Mouse (Mus musculus) embryonic stem cell, embryonic (primary cell): ENCODE data around the gene Ntpcr.

Experiments
- CTCF ChIA-PET, 4 experiments: fragments of 300-600 bp in 2 of 4; fragments of 350-600 bp in 2 of 4; sonication (Branson Sonifier 250); formaldehyde crosslinking; loops; one replicate each; lab custom pipeline; 2022; ENCODE audit warnings: inconsistent platforms in 2 of 4; lab: Charles Lee
- POLR2A ChIA-PET, 4 experiments: fragments of 300-600 bp in 2 of 4; fragments of 350-600 bp in 2 of 4; sonication (Branson Sonifier 250); formaldehyde crosslinking; loops; one replicate each; lab custom pipeline; 2022; ENCODE audit warnings: antibody characterized with exemption in 4 of 4, inconsistent platforms in 1 of 4; lab: Charles Lee

The Ntpcr gene

GRCm38 (mm10) chr8:125711514-125711913, 18.2 kb upstream of the Ntpcr start:
- CTCF ChIA-PET: interaction anchor here in 1 of 4 experiments (1.1 kb wide), 1 partner anchor 8 kb away, joined by 3 read pairs; no protein-coding TSS in a partner anchor
- POLR2A ChIA-PET: interaction anchor here in 1 of 4 experiments (1.3 kb wide), 1 partner anchor 18 kb away, joined by 3 read pairs; no protein-coding TSS in a partner anchor

- POLR2A ChIA-PET: interaction anchor here in 2 of 4 experiments (0.9 to 1.4 kb wide), 2 partner anchors 12 kb away, joined by 3 read pairs; no protein-coding TSS in a partner anchor
- CTCF ChIA-PET: interaction anchor here in 1 of 4 experiments (0.7 to 1.2 kb wide), 3 partner anchors 12 to 378 kb away, joined by 3 read pairs; partner anchors contain the start of gene Map10
Observed at GRCm38 (mm10) chr8:125716211-125716610, 13.6 kb upstream of the Ntpcr start.

GRCm38 (mm10) chr8:125716613-125717012, 13.2 kb upstream of the Ntpcr start:
- POLR2A ChIA-PET: interaction anchor here in 2 of 4 experiments (0.9 to 1.4 kb wide), 3 partner anchors 11 to 16 kb away, joined by 3 read pairs; no protein-coding TSS in a partner anchor
- CTCF ChIA-PET: interaction anchor here in 2 of 4 experiments (0.5 to 1.2 kb wide), 5 partner anchors 12 to 887 kb away, joined by 3 read pairs; partner anchors contain the start of genes Map10 (in 1 of the 2) and Sipa1l2 (in 1 of the 2)

GRCm38 (mm10) chr8:125718914-125719313, 10.8 kb upstream of the Ntpcr start:
- CTCF ChIA-PET: interaction anchor here (0.6 to 3.8 kb wide), 25 partner anchors 10 to 1578 kb away, joined by 3 to 25 read pairs (median 4); partner anchors contain the start of gene Map10 (in 1 of the 4)
- POLR2A ChIA-PET: interaction anchor here in 3 of 4 experiments (0.7 to 2.2 kb wide), 8 partner anchors 9 to 145 kb away, joined by 3 to 7 read pairs (median 4); partner anchors contain the start of gene Map10 (in 1 of the 3)

GRCm38 (mm10) chr8:125722675-125723074, 7.1 kb upstream of the Ntpcr start:
- CTCF ChIA-PET: interaction anchor here in 2 of 4 experiments (0.6 to 1.6 kb wide), 2 partner anchors 36 to 148 kb away, joined by 5 read pairs; no protein-coding TSS in a partner anchor
- POLR2A ChIA-PET: interaction anchor here in 1 of 4 experiments (0.6 to 2.8 kb wide), 7 partner anchors 16 to 154 kb away, joined by 3 to 10 read pairs (median 3); partner anchors contain the start of genes Map10 and Sipa1l2

- CTCF ChIA-PET: interaction anchor here (0.5 to 1.6 kb wide), 7 partner anchors 36 to 1488 kb away, joined by 3 to 9 read pairs (median 3); no protein-coding TSS in a partner anchor
- POLR2A ChIA-PET: interaction anchor here in 3 of 4 experiments (0.6 to 2.8 kb wide), 21 partner anchors 8 to 1451 kb away, joined by 3 to 10 read pairs (median 4); partner anchors contain the start of genes Map10 (in 1 of the 3) and Sipa1l2 (in 1 of the 3)
Observed at GRCm38 (mm10) chr8:125723437-125723836, 6.3 kb upstream of the Ntpcr start.

- POLR2A ChIA-PET: interaction anchor here in 2 of 4 experiments (0.5 to 0.9 kb wide), 2 partner anchors 17 to 207 kb away, joined by 3 to 5 read pairs; no protein-coding TSS in a partner anchor
- CTCF ChIA-PET: interaction anchor here in 2 of 4 experiments (0.6 to 0.7 kb wide), 2 partner anchors 22 to 141 kb away, joined by 3 to 12 read pairs; no protein-coding TSS in a partner anchor
Observed at GRCm38 (mm10) chr8:125725037-125725820, 4.5 kb upstream of the Ntpcr start.

GRCm38 (mm10) chr8:125726143-125726542, 3.6 kb upstream of the Ntpcr start:
- CTCF ChIA-PET: no interaction called here
- POLR2A ChIA-PET: interaction anchor here in 2 of 4 experiments (0.5 to 2.2 kb wide), 4 partner anchors 9 to 208 kb away, joined by 4 to 12 read pairs (median 4); no protein-coding TSS in a partner anchor

- POLR2A ChIA-PET: interaction anchor here in 3 of 4 experiments (0.6 to 2.2 kb wide), 5 partner anchors 8 to 157 kb away, joined by 4 to 12 read pairs (median 4); no protein-coding TSS in a partner anchor
- CTCF ChIA-PET: no interaction called here
Observed at GRCm38 (mm10) chr8:125726986-125727385, 2.8 kb upstream of the Ntpcr start.

- CTCF ChIA-PET: interaction anchor here in 2 of 4 experiments (0.6 to 1.1 kb wide), 3 partner anchors 8 to 153 kb away, joined by 3 read pairs; no protein-coding TSS in a partner anchor
- POLR2A ChIA-PET: interaction anchor here in 3 of 4 experiments (0.6 to 2.2 kb wide), 8 partner anchors 9 to 863 kb away, joined by 3 to 12 read pairs (median 4); no protein-coding TSS in a partner anchor
Observed at GRCm38 (mm10) chr8:125727797-125728196, 2.0 kb upstream of the Ntpcr start.

GRCm38 (mm10) chr8:125733964-125734956, 4.5 kb downstream of the Ntpcr start:
- ChIA-PET CTCF (interaction anchor here in 1 of 4 experiments (1.1 kb wide), 1 partner anchor 160 kb away, joined by 4 read pairs; no protein-coding TSS in a partner anchor), POLR2A (interaction anchor here in 3 of 4 experiments (0.8 to 2.4 kb wide), 16 partner anchors 8 to 320 kb away, joined by 3 to 9 read pairs (median 3); partner anchors contain the start of genes Sipa1l2 (in 2 of the 3) and Map10 (in 1 of the 3))

- POLR2A ChIA-PET: interaction anchor here in 1 of 4 experiments (1.4 kb wide), 1 partner anchor 16 kb away, joined by 3 read pairs; no protein-coding TSS in a partner anchor
- CTCF ChIA-PET: no interaction called here
Observed at GRCm38 (mm10) chr8:125738956-125739355, 9.2 kb downstream of the Ntpcr start.

- ChIA-PET CTCF (interaction anchor here in 3 of 4 experiments (0.6 to 1.6 kb wide), 4 partner anchors 18 to 494 kb away, joined by 3 to 4 read pairs (median 4); no protein-coding TSS in a partner anchor), POLR2A (interaction anchor here in 2 of 4 experiments (1.7 to 3.6 kb wide), 2 partner anchors 13 to 14 kb away, joined by 5 to 12 read pairs; no protein-coding TSS in a partner anchor)
Observed at GRCm38 (mm10) chr8:125740655-125741054, 10.9 kb downstream of the Ntpcr start.

- POLR2A ChIA-PET: interaction anchor here in 2 of 4 experiments (0.7 to 3.6 kb wide), 8 partner anchors 9 to 414 kb away, joined by 3 to 12 read pairs (median 4); no protein-coding TSS in a partner anchor
- CTCF ChIA-PET: interaction anchor here in 3 of 4 experiments (0.6 to 1.6 kb wide), 5 partner anchors 17 to 157 kb away, joined by 3 to 6 read pairs (median 3); no protein-coding TSS in a partner anchor
Observed at GRCm38 (mm10) chr8:125741377-125741776, 11.6 kb downstream of the Ntpcr start.

- ChIA-PET CTCF (interaction anchor here in 3 of 4 experiments (0.6 to 1.6 kb wide), 5 partner anchors 17 to 157 kb away, joined by 3 to 6 read pairs (median 3); no protein-coding TSS in a partner anchor), POLR2A (interaction anchor here in 2 of 4 experiments (0.7 to 3.6 kb wide), 8 partner anchors 8 to 414 kb away, joined by 3 to 12 read pairs (median 4); no protein-coding TSS in a partner anchor)
Observed at GRCm38 (mm10) chr8:125741855-125742254, 12.1 kb downstream of the Ntpcr start.

GRCm38 (mm10) chr8:125742406-125742805, 12.6 kb downstream of the Ntpcr start:
- POLR2A ChIA-PET: interaction anchor here in 2 of 4 experiments (0.9 to 3.6 kb wide), 8 partner anchors 8 to 798 kb away, joined by 3 to 12 read pairs (median 4); partner anchors contain the start of gene Map10 (in 1 of the 2)
- CTCF ChIA-PET: no interaction called here
